Mouse (Mus musculus) heart, adult 2 months (tissue): ENCODE results near the gene Cldn7.

Experiments
- CTCF ChIP-seq: fragments of 200-600 bp; IDR thresholded peaks from 2 replicates; pipeline ENCODE4 v1.8.1; 2022; ENCODE audit warnings: antibody characterized with exemption, mild to moderate bottlenecking, moderate library complexity
- POLR2A ChIP-seq: fragments of 200-500 bp; IDR thresholded peaks from 2 replicates; pipeline ENCODE4 v1.6.1; 2011; ENCODE audit warnings: mild to moderate bottlenecking, low read depth, low read length, control low read depth; ENCODE audit not compliant: insufficient read depth

DNA sequence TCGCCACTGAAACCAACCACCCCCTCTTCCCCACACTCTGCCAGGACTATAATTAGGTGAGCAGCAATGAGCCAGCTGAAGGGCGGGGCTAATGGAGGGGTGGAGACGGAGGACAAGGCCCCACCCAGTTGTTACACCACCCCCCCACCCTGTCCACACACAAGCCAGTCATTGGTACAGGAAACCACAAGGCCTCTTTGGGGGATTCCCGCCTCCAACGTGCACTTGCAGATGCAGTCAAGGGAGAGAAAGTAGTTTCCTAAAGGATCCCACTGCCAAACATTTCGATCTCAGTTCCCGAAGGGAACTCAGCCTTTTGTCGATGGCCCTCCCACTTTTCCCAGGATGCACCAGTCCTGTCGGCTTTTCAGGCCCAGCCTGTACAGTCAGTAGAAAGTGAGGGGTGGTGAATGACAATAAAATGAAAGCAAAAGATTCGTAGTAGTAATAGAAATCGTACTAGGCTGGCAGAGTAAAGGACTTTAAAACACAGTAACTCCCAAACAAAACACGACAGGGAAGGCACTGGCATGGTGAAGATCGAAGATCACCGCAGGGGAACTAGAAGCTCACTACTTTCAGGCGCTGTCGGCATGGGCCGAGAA lies 44.8 kb upstream of the Cldn7 start:
- TF ChIP-seq CTCF, result no peak
- peak; percentile 58 for TF ChIP-seq POLR2A
